Mouse (Mus musculus): ENCODE results near the gene Lamp5.

Gene Lamp5

GRCm38 (mm10) chr2:136051688-136052289 lies at the start of gene Lamp5:
Gene Lamp5, plus strand, starts transcription at chr2:136052239.
- no peak for DNase-seq (ENCODE audit: low read depth, low spot score)

GRCm38 (mm10) chr2:136003836-136004235 lies 48.2 kb upstream of the Lamp5 start:
- DNase-seq (ENCODE audit: low read depth, low spot score): no peak

GRCm38 (mm10) chr2:136006280-136006679 lies 45.8 kb upstream of the Lamp5 start:
- no peak for DNase-seq (ENCODE audit: low read depth, low spot score)

DNA sequence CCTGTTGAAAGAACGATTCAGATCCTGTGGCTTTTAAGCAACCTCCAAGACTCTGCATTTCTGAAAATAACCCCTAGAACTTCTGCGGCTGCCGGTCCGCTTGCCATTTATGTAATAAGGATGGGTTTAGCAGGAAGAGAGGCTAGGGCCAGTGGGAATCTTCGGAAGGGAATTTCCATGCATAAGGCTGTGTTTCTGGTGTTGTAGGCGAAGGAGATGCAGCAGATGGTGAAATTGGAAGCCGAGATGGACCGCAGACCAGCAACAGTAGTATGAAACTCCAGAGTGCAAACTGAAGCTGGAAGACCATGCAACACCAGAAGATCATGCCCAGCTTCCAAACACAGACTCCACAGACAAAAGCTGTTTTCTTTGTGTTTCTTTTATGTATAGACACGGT lies 39.3 kb upstream of the Lamp5 start:
- DNase-seq (ENCODE audit: low read depth, low spot score): no peak

DNA sequence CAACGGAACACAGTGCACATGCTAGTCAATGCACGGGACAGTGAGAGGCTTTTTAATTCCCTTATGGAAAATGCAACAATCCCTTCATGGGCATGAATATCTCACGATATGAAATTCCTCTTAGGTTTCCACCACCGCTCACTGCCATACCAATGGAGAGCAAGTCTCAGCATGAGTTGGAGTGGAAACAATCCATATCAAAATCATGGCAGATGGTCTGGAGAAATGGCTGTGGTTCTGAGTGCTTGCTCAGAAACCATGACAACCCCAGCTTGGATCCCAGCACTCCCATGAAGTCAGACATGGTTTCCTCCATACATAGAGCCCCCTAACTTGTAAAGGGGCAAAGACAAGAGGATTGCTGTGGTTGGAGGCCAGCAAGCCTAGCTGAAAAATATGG lies 3.6 kb upstream of the Lamp5 start:
- no peak for DNase-seq (ENCODE audit: low read depth, low spot score)

GRCm38 (mm10) chr2:136050793-136051615 lies 1.0 kb upstream of the Lamp5 start:
- DNase-seq (ENCODE audit: low read depth, low spot score): no peak

GRCm38 (mm10) chr2:136057861-136058331 lies 5.9 kb downstream of the Lamp5 start:
- DNase-seq (ENCODE audit: low read depth, low spot score): no peak

DNA sequence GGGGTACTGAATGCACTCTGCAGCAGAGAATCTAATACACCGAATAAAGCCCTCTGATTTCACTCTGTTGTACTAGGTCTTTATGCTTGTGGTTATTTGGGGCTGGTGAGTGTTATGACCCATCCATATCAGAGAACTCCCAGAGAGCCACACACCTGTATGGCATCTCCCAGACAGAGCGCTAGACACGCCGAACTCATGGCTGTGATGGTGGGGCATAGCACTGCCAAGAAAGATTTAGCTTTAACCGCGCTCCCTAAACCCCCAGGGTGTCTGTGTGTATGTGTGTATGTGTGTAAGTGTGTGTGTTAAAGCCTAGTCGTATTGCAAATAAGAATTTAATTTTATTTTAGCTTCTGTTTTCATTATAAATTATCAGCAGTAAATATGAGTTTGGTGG lies 6.4 kb downstream of the Lamp5 start:
- no peak for DNase-seq (ENCODE audit: low read depth, low spot score)

GRCm38 (mm10) chr2:136059029-136059669 lies 7.1 kb downstream of the Lamp5 start:
- no peak for DNase-seq (ENCODE audit: low read depth, low spot score)

DNA sequence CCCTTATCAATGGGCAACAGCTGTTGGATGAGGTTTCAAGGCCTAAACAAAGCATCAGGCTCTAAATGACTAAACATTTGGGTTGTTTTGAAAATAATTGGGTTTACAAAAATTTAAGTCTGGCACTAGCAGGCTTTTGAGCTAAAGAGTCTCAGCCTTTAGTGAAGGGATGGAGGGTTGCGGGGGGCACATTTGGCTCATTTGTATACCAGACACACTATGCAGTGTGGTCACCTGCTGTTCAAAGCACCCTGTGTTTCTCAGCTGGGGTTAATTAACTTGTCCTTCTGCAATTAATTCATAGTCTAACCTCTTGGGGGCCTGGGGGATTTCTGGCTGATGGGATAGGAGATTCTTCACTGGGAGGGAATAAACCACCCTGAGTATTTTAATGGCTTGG lies 12.3 kb downstream of the Lamp5 start:
- DNase-seq (ENCODE audit: low read depth, low spot score): no peak

DNA sequence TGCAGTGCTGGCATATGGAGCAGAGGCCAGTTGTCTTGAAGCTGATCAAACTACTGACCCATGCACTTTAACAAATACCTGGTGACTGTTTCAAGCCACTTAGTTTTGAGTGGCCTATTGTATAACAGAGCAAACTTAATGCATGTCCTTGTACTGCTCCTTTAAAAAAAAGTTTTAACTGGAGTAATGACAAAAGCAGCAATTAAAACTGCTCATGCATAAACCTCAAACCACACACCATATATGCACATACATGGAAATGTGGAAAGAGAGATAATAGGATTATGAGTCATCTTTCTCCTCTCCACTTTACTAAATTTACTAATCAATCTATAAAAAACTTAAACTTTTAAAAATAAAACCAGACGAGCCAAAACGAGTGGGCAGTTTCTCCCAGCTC lies 43.9 kb downstream of the Lamp5 start:
- no peak for DNase-seq (ENCODE audit: low read depth, low spot score)

- DNase-seq (ENCODE audit: low read depth, low spot score): no peak
Observed at GRCm38 (mm10) chr2:136097143-136097542, 45.1 kb downstream of the Lamp5 start.

- DNase-seq (ENCODE audit: low read depth, low spot score): no peak
Observed at GRCm38 (mm10) chr2:136107597-136107996, 55.6 kb downstream of the Lamp5 start.

- DNase-seq (ENCODE audit: low read depth, low spot score): no peak
Observed at GRCm38 (mm10) chr2:136108124-136109037, 56.3 kb downstream of the Lamp5 start.

DNA sequence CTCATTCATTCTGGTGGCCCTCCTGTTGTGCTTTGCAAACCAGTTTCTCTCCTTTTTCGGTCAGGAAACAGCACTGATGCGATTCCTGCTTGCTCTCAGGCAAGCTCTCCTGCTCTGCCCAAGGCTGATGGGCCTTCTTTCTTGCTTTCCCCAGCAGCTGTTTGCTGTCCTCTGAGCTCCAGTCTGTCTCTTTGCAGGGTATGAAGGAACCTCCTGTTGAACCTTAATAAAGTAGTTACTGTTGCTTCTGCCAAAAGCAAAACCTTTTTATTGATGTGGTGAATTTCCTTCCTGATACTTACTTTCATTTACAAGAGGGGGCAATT lies 57.0 kb downstream of the Lamp5 start:
- DNase-seq (ENCODE audit: low read depth, low spot score): no peak

GRCm38 (mm10) chr2:136113374-136113773 lies 61.3 kb downstream of the Lamp5 start:
- no peak for DNase-seq (ENCODE audit: low read depth, low spot score)

- DNase-seq (ENCODE audit: low read depth, low spot score): no peak
Observed at GRCm38 (mm10) chr2:136118006-136118405, 66.0 kb downstream of the Lamp5 start.

All from c-Kit-negative CD71-positive TER-119-positive erythroid progenitor cells, embryonic 14.5 days (primary cell).